Mouse (Mus musculus) limb, embryonic 14.5 days (tissue): ENCODE results near the gene Zic1. TPM values are rescaled to one million over a fixed set of nuclear protein-coding genes. Genes with fewer than 3 reads are reported as not detected.

Experiments used
- ATAC-seq: fragments of 200-750 bp; cut with Nextera tagmentation; 2 replicates; pipeline ENCODE4 v1.8.0; 2017; ENCODE audit warnings: low read depth, moderate number of reproducible peaks, moderate TSS enrichment; ENCODE audit not compliant: low FRiP score
- DNase-seq: peaks from one replicate; pipeline ENCODE4 v3.0.0-alpha.2; 2015; ENCODE audit warnings: low spot score
- H3K27ac ChIP-seq: fragments of 300-500 bp; sonication (generic); replicated peaks from 2 replicates; pipeline ENCODE4 v1.5.1; 2014; ENCODE audit warnings: low read depth, mild to moderate bottlenecking, low read length, moderate library complexity, mixed read lengths
- H3K27me3 ChIP-seq: fragments of 300-500 bp; sonication (generic); 2 replicates; pipeline ENCODE4 v1.6.1; 2014; ENCODE audit warnings: low read length, mixed read lengths; ENCODE audit not compliant: control insufficient read depth, insufficient read depth
- H3K36me3 ChIP-seq: fragments of 300-500 bp; sonication (generic); 2 replicates; pipeline ENCODE4 v1.6.1; 2014; ENCODE audit warnings: mild to moderate bottlenecking, low read length, moderate library complexity, mixed read lengths; ENCODE audit not compliant: control insufficient read depth, insufficient read depth
- H3K4me1 ChIP-seq: fragments of 300-500 bp; sonication (generic); 2 replicates; pipeline ENCODE4 v1.6.1; 2014; ENCODE audit warnings: antibody characterized with exemption, low read length, mixed read lengths; ENCODE audit not compliant: control insufficient read depth, insufficient read depth
- H3K4me2 ChIP-seq: fragments of 300-500 bp; sonication (generic); replicated peaks from 2 replicates; pipeline ENCODE4 v1.6.1; 2014; ENCODE audit warnings: low read depth, mild to moderate bottlenecking, low read length, moderate library complexity; ENCODE audit not compliant: severe bottlenecking
- H3K4me3 ChIP-seq: fragments of 300-500 bp; sonication (generic); replicated peaks from 2 replicates; pipeline ENCODE4 v1.5.1; 2014; ENCODE audit warnings: low read length
- H3K9ac ChIP-seq: fragments of 300-500 bp; sonication (generic); 2 replicates; pipeline ENCODE4 v1.6.1; 2014; ENCODE audit warnings: mild to moderate bottlenecking, low read depth, low read length, moderate library complexity; ENCODE audit not compliant: severe bottlenecking
- H3K9me3 ChIP-seq: fragments of 300-500 bp; sonication (generic); 2 replicates; pipeline ENCODE4 v1.6.1; 2016; ENCODE audit warnings: low read length; ENCODE audit not compliant: control insufficient read depth
- POLR2A ChIP-seq: fragments of 200-500 bp; IDR thresholded peaks from 2 replicates; pipeline ENCODE4 v1.8.0; 2012; ENCODE audit warnings: inconsistent platforms, mild to moderate bottlenecking, moderate library complexity, borderline replicate concordance; ENCODE audit not compliant: insufficient read depth, insufficient read length; ENCODE audit errors: extremely low read depth
- WGBS: fragments of 180-500 bp; shearing (Covaris S2); extraction: QIAGEN DNeasy Blood & Tissue Kit; methylation state at CpG from one replicate; pipeline ENCODE4 v1.1.7; 2014; 5-methylcytosine and 5-hydroxymethylcytosine counted together
- polyA plus RNA-seq, 2 experiments: library from polyadenylated mRNA; depleted of rRNA in 1 of 2; stranded (reverse) in 1 of 2; unstranded in 1 of 2; fragments of >200 nt; fragmentation: Nextera tagmentation in 1 of 2; extraction: Ambion mirVana in 1 of 2; gene quantifications; 2 replicates each; pipeline versions ENCODE4 v1.2.1 to v1.2.3; 2012 to 2014

The Zic1 gene
- polyA plus RNA-seq, 2 experiments, result 0.21 to 6.0 TPM

GRCm38 (mm10) chr9:91386891-91387739 is 21.5 kb upstream of the Zic1 start:
- Histone ChIP-seq H3K4me1 (no peaks in the 10 kb centered on the region), H3K27ac (no peak overlapping the region), H3K27me3 (peaks cover 100% of the 10 kb centered on the region), H3K9me3 (no peaks in the 10 kb centered on the region), H3K4me2 (no peak overlapping the region), H3K9ac (no peak overlapping the region), H3K4me3 (no peak overlapping the region), H3K36me3 (no peaks in the 10 kb centered on the region)
- TF ChIP-seq POLR2A, result no peak
- under 1% methylated on average over 31 of the region's 31 CpGs for WGBS
- DNase-seq, result no peak
- no peak for ATAC-seq

- Histone ChIP-seq H3K27me3 (peaks cover 100% of the 10 kb centered on the region), H3K4me1 (peaks cover 4% of the 10 kb centered on the region), H3K36me3 (no peaks in the 10 kb centered on the region), H3K9me3 (no peaks in the 10 kb centered on the region), H3K9ac (no peak overlapping the region), H3K4me2 (no peak overlapping the region), H3K27ac (no peak overlapping the region), H3K4me3 (no peak overlapping the region)
- 1% methylated on average over 17 of the region's 17 CpGs for WGBS
- ATAC-seq, result no peak
- no peak for DNase-seq
- no peak for TF ChIP-seq POLR2A
Measured at GRCm38 (mm10) chr9:91386502-91386890, 20.9 kb upstream of the Zic1 start.

GRCm38 (mm10) chr9:91385561-91386430 is 20.2 kb upstream of the Zic1 start:
- Histone ChIP-seq H3K4me1 (peaks cover 8% of the 10 kb centered on the region), H3K9me3 (no peaks in the 10 kb centered on the region), H3K27ac (no peak overlapping the region), H3K36me3 (no peaks in the 10 kb centered on the region), H3K9ac (no peak overlapping the region), H3K4me3 (no peak overlapping the region), H3K27me3 (peaks cover 100% of the 10 kb centered on the region), H3K4me2 (no peak overlapping the region)
- no peak for DNase-seq
- ATAC-seq, result no peak
- TF ChIP-seq POLR2A, result no peak
- 1% methylated on average over 7 of the region's 8 CpGs for WGBS

- Histone ChIP-seq H3K27ac (no peak overlapping the region), H3K9ac (no peak overlapping the region), H3K4me1 (peaks cover 8% of the 10 kb centered on the region), H3K4me2 (no peak overlapping the region), H3K27me3 (peaks cover 99% of the 10 kb centered on the region), H3K36me3 (no peaks in the 10 kb centered on the region), H3K4me3 (no peak overlapping the region), H3K9me3 (no peaks in the 10 kb centered on the region)
- 1% methylated on average over 4 of the region's 4 CpGs for WGBS
- no peak for TF ChIP-seq POLR2A
- DNase-seq, result no peak
- no peak for ATAC-seq
Measured at GRCm38 (mm10) chr9:91384693-91385560, 19.3 kb upstream of the Zic1 start.

- DNase-seq (no peak), ATAC-seq (peak; percentile 35; the same call in 1 of the 2 replicates)
- Histone ChIP-seq H3K4me2 (no peak overlapping the region), H3K9ac (no peak overlapping the region), H3K9me3 (no peaks in the 10 kb centered on the region), H3K27me3 (peaks cover 99% of the 10 kb centered on the region), H3K36me3 (no peaks in the 10 kb centered on the region), H3K4me3 (no peak overlapping the region), H3K4me1 (peaks cover 8% of the 10 kb centered on the region), H3K27ac (no peak overlapping the region)
- TF ChIP-seq POLR2A, result no peak
- under 1% methylated on average over 26 of the region's 30 CpGs for WGBS
Measured at GRCm38 (mm10) chr9:91384136-91384500, 18.5 kb upstream of the Zic1 start.
